Mouse (Mus musculus) ES-E14 (cell line): ENCODE measurements around the gene Macf1. TPM values are rescaled to one million over a fixed set of nuclear protein-coding genes. Genes with fewer than 3 reads are reported as not detected.

Source experiments
- DNase-seq: peaks from one replicate; pipeline ENCODE4 v3.0.0-alpha.2; 2013; ENCODE audit warnings: low read depth, low spot score
- H3K27ac ChIP-seq: 2 replicates; pipeline ENCODE4 v1.5.1; 2012; ENCODE audit warnings: low read depth, mild to moderate bottlenecking, low read length, moderate library complexity, mixed read lengths; ENCODE audit not compliant: poor library complexity, insufficient read depth, severe bottlenecking
- H3K36me3 ChIP-seq: 2 replicates; pipeline ENCODE4 v1.6.1; 2012; ENCODE audit warnings: mild to moderate bottlenecking, low read length, moderate library complexity, mixed read lengths; ENCODE audit not compliant: control insufficient read depth, poor library complexity, insufficient read depth, severe bottlenecking
- H3K4me1 ChIP-seq, 2 experiments: fragments of 150-350 bp in 1 of 2; sonication (generic) in 1 of 2; 2 replicates each; pipeline ENCODE4 v1.6.1; 2012; ENCODE audit warnings: low read length in 2 of 2, mild to moderate bottlenecking in 1 of 2, mixed read lengths in 1 of 2; ENCODE audit not compliant: control insufficient read depth in 2 of 2, insufficient read depth in 2 of 2, poor library complexity in 1 of 2
- H3K4me3 ChIP-seq, 2 experiments: fragments of 150-350 bp in 1 of 2; sonication (generic) in 1 of 2; 2 replicates each; pipeline ENCODE4 v1.5.1; 2012; ENCODE audit warnings: low read length in 2 of 2, low read depth in 1 of 2, mild to moderate bottlenecking in 1 of 2, mixed read lengths in 1 of 2; ENCODE audit not compliant: insufficient read depth in 1 of 2, poor library complexity in 1 of 2, severe bottlenecking in 1 of 2
- H3K9ac ChIP-seq: 2 replicates; pipeline ENCODE4 v1.6.1; 2012; ENCODE audit warnings: low read depth, mild to moderate bottlenecking, low read length, mixed read lengths; ENCODE audit not compliant: poor library complexity, insufficient read depth, severe bottlenecking
- H3K9me3 ChIP-seq: fragments of 150-350 bp; sonication (generic); 2 replicates; pipeline ENCODE4 v1.6.1; 2012; ENCODE audit warnings: low read depth, mild to moderate bottlenecking, low read length; ENCODE audit not compliant: control insufficient read depth, insufficient read depth
- CHD2 ChIP-seq: IDR thresholded peaks from 2 replicates; pipeline ENCODE4 v1.6.1; 2014; ENCODE audit warnings: mild to moderate bottlenecking, low read depth, low read length, inconsistent platforms
- HCFC1 ChIP-seq: IDR thresholded peaks from 2 replicates; pipeline ENCODE4 v1.6.1; 2012; ENCODE audit warnings: low read length, inconsistent platforms, borderline replicate concordance; ENCODE audit not compliant: insufficient read depth
- MAFK ChIP-seq: IDR thresholded peaks from 2 replicates; pipeline ENCODE4 v1.6.1; 2014; ENCODE audit warnings: mild to moderate bottlenecking, low read depth, low read length, inconsistent platforms; ENCODE audit not compliant: insufficient read depth
- ZC3H11A ChIP-seq: IDR thresholded peaks from 2 replicates; pipeline ENCODE4 v1.6.1; 2012; ENCODE audit warnings: low read depth, mild to moderate bottlenecking, inconsistent platforms, low read length, borderline replicate concordance
- ZNF384 ChIP-seq: IDR thresholded peaks from 2 replicates; pipeline ENCODE4 v1.6.1; 2012; ENCODE audit warnings: low read depth, low read length, inconsistent platforms
- in situ Hi-C, 2 experiments: fragments of 600-800 bp; cut with MboI; formaldehyde crosslinking; loops; one replicate each; pipeline ENCODE4 v1.15.1; 2025; ENCODE audit warnings: low sequenced_read_pairs in 2 of 2, inconsistent platforms in 1 of 2; ENCODE audit not compliant: unreplicated experiment in 2 of 2
- total RNA-seq: library from RNA; depleted of rRNA; stranded (reverse); fragments of 300-350 nt; gene quantifications from 2 replicates; pipeline ENCODE4 v1.2.3, GENCODE M21; 2012

Gene Macf1
- total RNA-seq, 1 experiment, result 277 TPM

DNA sequence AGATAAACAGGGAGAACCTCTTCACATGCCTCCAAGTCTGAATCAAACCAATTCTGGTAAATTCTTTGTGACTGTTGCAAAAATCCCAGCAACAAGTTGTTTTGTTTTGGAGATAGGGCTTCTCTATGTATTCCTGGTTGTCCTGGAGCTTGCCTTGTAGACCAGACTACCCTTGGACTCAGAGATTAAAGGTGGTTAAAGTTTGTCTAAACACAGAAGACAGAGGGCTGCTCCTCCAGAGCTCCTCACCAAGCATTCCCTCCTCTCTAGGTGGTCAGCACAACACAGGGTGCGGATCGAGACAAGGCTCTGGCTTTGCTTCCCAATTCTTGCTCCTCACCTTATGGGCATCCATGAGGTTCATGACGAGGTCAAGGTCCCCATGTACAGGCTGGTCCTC, 308.1 kb downstream of the Macf1 start:
- TF ChIP-seq HCFC1 (no peak), ZNF384 (no peak), CHD2 (no peak), ZC3H11A (no peak), MAFK (no peak)
- Histone ChIP-seq H3K27ac (no peak overlapping the region), H3K9ac (no peak overlapping the region), H3K36me3 (peaks cover 42% of the 10 kb centered on the region), H3K4me3 (no peak overlapping the region), H3K9me3 (no peaks in the 10 kb centered on the region), H3K4me1 (no peaks in the 10 kb centered on the region)
- in situ Hi-C loops, result no loop called here
- DNase-seq, result no peak

DNA sequence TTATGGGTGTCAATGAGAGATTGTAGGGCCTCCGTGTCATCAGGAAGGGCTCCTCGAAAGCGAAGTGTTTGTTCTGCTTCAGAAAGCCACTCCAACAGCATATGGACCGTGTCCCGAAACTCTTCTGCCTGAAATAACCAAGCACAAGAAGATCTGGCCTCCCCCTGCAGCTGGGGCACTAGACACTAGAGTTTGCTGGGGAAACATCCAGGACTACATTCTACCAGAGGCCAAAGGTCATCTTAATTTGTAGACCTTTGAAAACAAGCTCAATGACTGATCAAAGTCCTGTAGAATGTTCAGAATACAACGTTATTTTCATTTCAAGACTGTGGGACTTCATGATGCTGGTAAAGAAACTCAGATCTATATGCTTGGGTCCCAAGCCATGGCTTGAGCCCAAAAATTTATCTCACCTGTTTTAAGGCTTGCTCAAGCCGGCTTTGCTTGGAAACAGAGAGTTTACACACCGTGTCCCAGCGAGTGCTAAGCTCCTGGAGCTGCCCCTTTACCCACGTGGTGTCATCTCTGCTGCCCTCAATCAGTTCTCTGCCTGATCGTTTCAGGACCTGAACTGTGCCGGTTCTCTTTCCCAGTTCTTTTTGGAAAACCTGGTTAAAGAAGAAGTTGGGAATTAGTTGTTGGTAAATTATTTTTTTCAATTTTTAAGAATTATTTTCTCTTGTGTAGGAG, 309.7 kb downstream of the Macf1 start:
- H3K9me3 ChIP-seq, result no peaks in the 10 kb centered on the region
- in situ Hi-C loops, result no loop called here
- TF ChIP-seq HCFC1 (no peak), ZC3H11A (no peak), CHD2 (no peak), MAFK (no peak), ZNF384 (no peak)

DNA sequence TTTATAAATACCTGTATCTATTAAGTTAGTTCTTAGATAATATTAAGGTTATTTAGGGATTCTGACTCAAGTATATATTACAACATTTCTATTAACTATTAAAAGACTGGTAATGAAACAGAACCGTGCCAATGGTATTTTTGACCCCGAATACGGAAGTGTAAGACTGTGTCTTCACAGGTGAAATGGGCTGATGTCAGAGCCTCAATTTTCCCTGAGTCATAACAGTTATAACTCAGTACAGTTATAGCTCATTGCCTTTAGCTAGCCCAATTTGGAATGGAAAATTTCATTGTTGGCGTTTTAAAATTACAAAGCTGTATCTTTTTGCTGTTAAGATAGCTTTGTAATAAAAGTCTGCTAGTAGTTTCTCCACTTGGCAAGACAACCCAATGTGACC, 320.6 kb downstream of the Macf1 start:
- DNase-seq, result no peak
- no peak overlapping the region for H3K9ac ChIP-seq
- in situ Hi-C loops, result no loop called here
- no peak overlapping the region for H3K4me3 ChIP-seq
- peaks cover 17% of the 10 kb centered on the region for H3K36me3 ChIP-seq
- TF ChIP-seq ZC3H11A (no peak), MAFK (no peak), HCFC1 (no peak), ZNF384 (no peak), CHD2 (no peak)
- H3K9me3 ChIP-seq, result no peaks in the 10 kb centered on the region
- H3K4me1 ChIP-seq, result no peaks in the 10 kb centered on the region
- H3K27ac ChIP-seq, result no peak overlapping the region

More for the DNA sequence above, 309.7 kb downstream of the Macf1 start:
- H3K4me3 ChIP-seq, result no peak overlapping the region
- no peaks in the 10 kb centered on the region for H3K4me1 ChIP-seq
- H3K27ac ChIP-seq, result no peak overlapping the region
- peaks cover 44% of the 10 kb centered on the region for H3K36me3 ChIP-seq
- no peak for DNase-seq
- H3K9ac ChIP-seq, result no peak overlapping the region

DNA sequence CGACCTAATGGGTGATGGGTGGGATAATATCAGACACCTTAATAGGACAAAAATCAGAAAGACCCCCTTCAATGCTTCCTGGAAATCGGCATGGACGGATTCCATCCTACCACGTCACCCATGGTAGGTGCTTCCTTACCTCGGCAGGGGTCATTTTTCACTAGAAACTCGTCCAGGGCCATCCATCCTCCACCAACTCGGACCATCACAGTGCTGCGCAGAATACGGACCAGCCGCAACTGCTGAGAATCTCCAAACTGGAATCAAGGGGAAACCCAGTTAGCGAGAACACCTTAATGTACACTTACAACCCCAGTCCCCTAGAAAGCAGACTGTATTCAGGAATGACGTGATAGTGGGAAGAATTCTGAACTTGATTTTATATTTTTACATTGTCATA, 323.4 kb downstream of the Macf1 start:
- peaks cover 13% of the 10 kb centered on the region for H3K36me3 ChIP-seq
- H3K9ac ChIP-seq, result no peak overlapping the region
- H3K27ac ChIP-seq, result no peak overlapping the region
- no peak for DNase-seq
- in situ Hi-C loops, result no loop called here
- no peak overlapping the region for H3K4me3 ChIP-seq
- H3K9me3 ChIP-seq, result no peaks in the 10 kb centered on the region
- TF ChIP-seq CHD2 (no peak), ZNF384 (no peak), HCFC1 (no peak), MAFK (no peak), ZC3H11A (no peak)
- no peaks in the 10 kb centered on the region for H3K4me1 ChIP-seq

DNA sequence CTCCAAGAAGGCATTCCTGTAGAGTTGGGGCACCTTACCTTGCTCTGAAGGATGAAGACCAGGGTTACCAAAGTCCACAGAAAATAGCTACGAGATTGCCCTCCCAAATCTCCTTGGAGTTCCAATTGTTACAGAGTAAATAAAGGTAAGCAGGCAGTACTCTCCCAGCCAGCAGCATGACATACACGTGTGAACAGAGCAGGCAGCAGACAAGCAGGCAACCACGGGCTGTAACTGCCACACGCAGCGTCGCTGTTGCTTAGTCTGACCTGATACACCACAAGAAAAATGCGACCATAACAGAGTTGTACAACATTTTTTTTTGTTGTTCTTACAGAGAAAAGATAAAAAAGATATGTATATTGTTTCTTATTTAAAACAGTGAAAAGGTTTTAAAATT, 325.5 kb downstream of the Macf1 start:
- TF ChIP-seq ZNF384, result no peak
- H3K4me1 ChIP-seq, result no peaks in the 10 kb centered on the region
- peaks cover 20% of the 10 kb centered on the region for H3K36me3 ChIP-seq
- DNase-seq, result no peak
- in situ Hi-C loops, result no loop called here
- no peaks in the 10 kb centered on the region for H3K9me3 ChIP-seq
- no peak overlapping the region for H3K4me3 ChIP-seq
- H3K27ac ChIP-seq, result no peak overlapping the region
- H3K9ac ChIP-seq, result no peak overlapping the region
